Mouse (Mus musculus): ENCODE results near the gene Efcab1.

Gene Efcab1

GRCm38 (mm10) chr16:14992461-14993107, 86.2 kb downstream of the Efcab1 start:
- no peak for DNase-seq (ENCODE audit: low spot score in 2 of 2)

- no peak for DNase-seq (ENCODE audit: low spot score in 2 of 2)
These were observed 108.3 kb downstream of the Efcab1 start for GRCm38 (mm10) chr16:15014724-15015123.

Measured in urinary bladder, postnatal 36 days (tissue).